Mouse (Mus musculus): Measurements from ENCODE around the gene Cdc25b. TPM values are rescaled to one million over a fixed set of nuclear protein-coding genes. Genes with fewer than 3 reads are reported as not detected.
A peak's percentile ranks its signal among the peaks of the same experiment; 100 is the strongest.

Cdc25b gene
- total and polyA plus RNA-seq, 3 experiments = 12.6 to 34.5 TPM; not detected in 1

GRCm38 (mm10) chr2:131220030-131220429 lies 33.3 kb downstream of the Cdc25b start:
- H3K27ac ChIP-seq (ENCODE audit: control insufficient read depth, low read depth, low read length) = no peak overlapping the region

DNA sequence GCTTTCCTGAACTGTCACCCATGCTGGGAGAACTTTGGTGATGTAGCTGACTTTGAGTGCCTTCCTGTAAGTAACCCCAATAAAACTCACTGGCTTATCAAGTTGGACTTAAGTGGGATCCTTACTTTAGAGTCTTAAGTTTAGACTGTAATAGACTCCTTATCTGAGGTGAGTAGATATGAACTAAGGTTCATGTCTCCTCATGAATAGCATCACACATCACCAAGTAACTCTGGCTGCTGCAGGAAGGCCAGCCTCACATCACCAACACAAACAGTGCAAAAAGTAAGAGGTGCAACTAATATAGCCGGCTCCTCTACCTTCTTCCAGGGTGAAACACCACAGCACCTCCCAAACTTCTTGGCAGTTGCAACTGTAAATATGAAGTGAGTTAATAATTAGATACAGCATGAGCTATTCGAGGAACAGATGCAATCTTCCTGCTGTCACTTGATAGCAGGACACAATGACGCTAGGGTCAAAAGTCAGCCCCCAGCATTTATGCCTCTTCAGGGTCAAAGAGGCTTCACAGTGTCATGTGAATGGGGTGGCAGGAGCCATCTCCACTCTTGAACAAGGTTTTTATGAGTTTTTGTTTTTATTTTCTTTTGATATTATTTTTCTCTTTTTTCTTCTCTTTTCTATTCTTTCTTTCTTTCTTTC lies 35.2 kb downstream of the Cdc25b start:
- no peak overlapping the region for H3K27ac ChIP-seq (ENCODE audit: control insufficient read depth, low read depth, low read length)
- TF ChIP-seq ETS1 (IDR thresholded peaks at IDR 0.05; ENCODE audit: low read depth, low read length) = 0 out of 2 replicates have a peak, but pooled peaks have one; percentile 9
- TF ChIP-seq TAL1 (IDR thresholded peaks at IDR 0.05; ENCODE audit: low read length) = no peak
- TF ChIP-seq GATA1 (IDR thresholded peaks at IDR 0.05; ENCODE audit: low read depth, low read length) = 0 out of 2 replicates have a peak, but pooled peaks have one; percentile 11

More at GRCm38 (mm10) chr2:131220030-131220429, 33.3 kb downstream of the Cdc25b start:
- H3K79me2 ChIP-seq (ENCODE audit: control insufficient read depth, insufficient read depth, low read length, poor library complexity) = no peaks in the 10 kb centered on the region
- peaks cover 2 to 25% of the 10 kb centered on the region in 2 experiments; a peak in 3 of 4 replicates for H3K4me1 ChIP-seq (ENCODE audit: control insufficient read depth in 1 of 2, insufficient read depth in 2 of 2, low read length in 2 of 2)
- H3K9ac ChIP-seq (ENCODE audit: control insufficient read depth, low read depth, low read length, poor library complexity, severe bottlenecking) = no peak overlapping the region
- H3K27me3 ChIP-seq (ENCODE audit: control insufficient read depth in 1 of 2, insufficient read depth in 2 of 2, low read length in 2 of 2) = no peaks in the 10 kb centered on the region
- no peaks in the 10 kb centered on the region for H3K9me3 ChIP-seq (replicated peaks; ENCODE audit: insufficient read depth, low read length)
- H3K36me3 ChIP-seq (ENCODE audit: control insufficient read depth in 1 of 2, insufficient read depth in 2 of 2, low read length in 2 of 2) = peaks cover 0 to 12% of the 10 kb centered on the region in 2 experiments; a peak in 2 of 4 replicates
- no peak for DNase-seq (ENCODE audit: low read depth, low spot score)
- TF ChIP-seq USF2 (IDR thresholded peaks at IDR 0.05; ENCODE audit: borderline replicate concordance in 1 of 2, insufficient read depth in 1 of 2, low read depth in 1 of 2, low read length in 2 of 2) = no peak
- TF ChIP-seq JUND (IDR thresholded peaks at IDR 0.05; ENCODE audit: low read depth, low read length) = no peak
- TF ChIP-seq SMC3 (IDR thresholded peaks at IDR 0.05; ENCODE audit: low read depth, low read length) = no peak
- TF ChIP-seq POLR2AphosphoS2 (IDR thresholded peaks at IDR 0.05; ENCODE audit: low read length) = no peak
- TF ChIP-seq HCFC1 (IDR thresholded peaks at IDR 0.05; ENCODE audit: low read depth, low read length) = no peak
- TF ChIP-seq MYB (IDR thresholded peaks at IDR 0.05; ENCODE audit: low read depth, low read length) = no peak
- no peak for TF ChIP-seq EP300 (IDR thresholded peaks at IDR 0.05; ENCODE audit: low read depth in 1 of 2, low read length in 2 of 2)
- no peak for TF ChIP-seq RAD21 (IDR thresholded peaks at IDR 0.05; ENCODE audit: low read depth, low read length)
- no peak for TF ChIP-seq TBP (IDR thresholded peaks at IDR 0.05; ENCODE audit: low read depth, low read length)
- TF ChIP-seq CHD2 (IDR thresholded peaks at IDR 0.05; ENCODE audit: low read length) = no peak
- no peak for TF ChIP-seq USF1 (IDR thresholded peaks at IDR 0.05; ENCODE audit: low read depth, low read length)
- no peak for TF ChIP-seq KAT2A (conservative IDR thresholded peaks at IDR 0.05; ENCODE audit: low read depth, low read length)
- no peak for TF ChIP-seq MAZ (IDR thresholded peaks at IDR 0.05; ENCODE audit: low read depth, low read length)
- no peak for TF ChIP-seq MXI1 (IDR thresholded peaks at IDR 0.05; ENCODE audit: low read depth, low read length)
- no peak for TF ChIP-seq GABPA (IDR thresholded peaks at IDR 0.05; ENCODE audit: low read depth, low read length)
- TF ChIP-seq POLR2A (IDR thresholded peaks at IDR 0.05; ENCODE audit: control insufficient read depth in 1 of 2, insufficient read depth in 1 of 2, low read depth in 1 of 2, low read length in 2 of 2, poor library complexity in 1 of 2) = no peak
- no peak for TF ChIP-seq ZC3H11A (IDR thresholded peaks at IDR 0.05; ENCODE audit: low read depth, low read length)
- TF ChIP-seq ZMIZ1 (IDR thresholded peaks at IDR 0.05; ENCODE audit: low read depth, low read length) = no peak
- TF ChIP-seq MEF2A (IDR thresholded peaks at IDR 0.05; ENCODE audit: extremely low read depth, insufficient replicate concordance, low read depth, low read length, poor library complexity, severe bottlenecking) = no peak
- no peak overlapping the region for H3K4me3 ChIP-seq (ENCODE audit: control insufficient read depth in 1 of 2, insufficient read depth in 1 of 2, low read depth in 2 of 2, low read length in 2 of 2)

More for the DNA sequence above, 35.2 kb downstream of the Cdc25b start:
- Histone ChIP-seq H3K9me3 (replicated peaks; ENCODE audit: insufficient read depth, low read length) (no peaks in the 10 kb centered on the region), H3K79me2 (ENCODE audit: control insufficient read depth, insufficient read depth, low read length, poor library complexity) (no peaks in the 10 kb centered on the region), H3K9ac (ENCODE audit: control insufficient read depth, low read depth, low read length, poor library complexity, severe bottlenecking) (peak overlapping the region; percentile 26; the same call in 1 of the 2 replicates), H3K4me1 (ENCODE audit: control insufficient read depth in 1 of 2, insufficient read depth in 2 of 2, low read length in 2 of 2) (peaks cover 9 to 34% of the 10 kb centered on the region in 2 experiments), H3K36me3 (ENCODE audit: control insufficient read depth in 1 of 2, insufficient read depth in 2 of 2, low read length in 2 of 2) (peaks cover 0 to 19% of the 10 kb centered on the region in 2 experiments; a peak in 2 of 4 replicates), H3K27me3 (ENCODE audit: control insufficient read depth in 1 of 2, insufficient read depth in 2 of 2, low read length in 2 of 2) (no peaks in the 10 kb centered on the region), H3K4me3 (ENCODE audit: control insufficient read depth in 1 of 2, insufficient read depth in 1 of 2, low read depth in 2 of 2, low read length in 2 of 2) (no peak overlapping the region)
- peak; percentile 41 for DNase-seq (ENCODE audit: low read depth, low spot score)
